Mouse (Mus musculus) skeletal muscle tissue, adult 2 months (tissue): ENCODE results near the gene Lcn12.

Experiments
- DNase-seq: peaks from one replicate; pipeline ENCODE4 v3.0.0-alpha.2; 2012; ENCODE audit warnings: low read depth, low spot score

The Lcn12 gene

GRCm38 (mm10) chr2:25461407-25461806 lies 32.3 kb downstream of the Lcn12 start:
- DNase-seq: no peak

GRCm38 (mm10) chr2:25460551-25461309 lies 33.0 kb downstream of the Lcn12 start, which contains the start of gene Paxx:
TSS of gene Paxx (minus strand) at chr2:25461094.
- peak; percentile 97 for DNase-seq

GRCm38 (mm10) chr2:25460135-25460534 lies 33.6 kb downstream of the Lcn12 start:
- peak; percentile 56 for DNase-seq

GRCm38 (mm10) chr2:25458911-25459310 lies 34.8 kb downstream of the Lcn12 start:
- DNase-seq: peak; percentile 59

- DNase-seq: no peak
Observed at GRCm38 (mm10) chr2:25457022-25457896, 36.5 kb downstream of the Lcn12 start.

- no peak for DNase-seq
Observed at GRCm38 (mm10) chr2:25456205-25456953, 37.3 kb downstream of the Lcn12 start, which contains the start of gene Clic3. TSS of gene Clic3 (plus strand) at chr2:25456838.

- no peak for DNase-seq
Observed at GRCm38 (mm10) chr2:25452951-25453350, 40.8 kb downstream of the Lcn12 start.

- no peak for DNase-seq
Observed at GRCm38 (mm10) chr2:25450853-25451647, 42.7 kb downstream of the Lcn12 start.

GRCm38 (mm10) chr2:25442682-25443081 lies 51.0 kb downstream of the Lcn12 start:
- DNase-seq: no peak

- no peak for DNase-seq
Observed at GRCm38 (mm10) chr2:25441067-25441466, 52.6 kb downstream of the Lcn12 start.
